Mouse (Mus musculus) kidney, embryonic 16.5 days (tissue): ENCODE data around the gene Skap1. TPM values are rescaled to one million over a fixed set of nuclear protein-coding genes. Genes with fewer than 3 reads are reported as not detected.

Experiments
- ATAC-seq: fragments of 200-750 bp; cut with Nextera tagmentation; 2 replicates; pipeline ENCODE4 v1.8.0; 2017; ENCODE audit warnings: moderate TSS enrichment; ENCODE audit not compliant: low FRiP score, low TSS enrichment
- H3K27ac ChIP-seq: fragments of 300-500 bp; sonication (generic); 2 replicates; pipeline ENCODE4 v1.5.1; 2014; ENCODE audit warnings: low read length
- H3K27me3 ChIP-seq: fragments of 300-500 bp; sonication (generic); 2 replicates; pipeline ENCODE4 v1.6.1; 2014; ENCODE audit warnings: low read length, control low read depth, mixed read lengths; ENCODE audit not compliant: insufficient read depth
- H3K36me3 ChIP-seq: fragments of 300-500 bp; sonication (generic); 2 replicates; pipeline ENCODE4 v1.6.1; 2014; ENCODE audit warnings: low read length, control low read depth, mixed read lengths; ENCODE audit not compliant: insufficient read depth
- H3K4me1 ChIP-seq: fragments of 300-500 bp; sonication (generic); 2 replicates; pipeline ENCODE4 v1.6.1; 2014; ENCODE audit warnings: low read length, control low read depth, mixed read lengths; ENCODE audit not compliant: insufficient read depth
- H3K4me2 ChIP-seq: fragments of 300-500 bp; sonication (generic); replicated peaks from 2 replicates; pipeline ENCODE4 v1.6.1; 2014; ENCODE audit warnings: low read depth, low read length
- H3K4me3 ChIP-seq: fragments of 300-500 bp; sonication (generic); 2 replicates; pipeline ENCODE4 v1.5.1; 2014; ENCODE audit warnings: mild to moderate bottlenecking, low read length
- H3K9ac ChIP-seq: fragments of 300-500 bp; sonication (generic); replicated peaks from 2 replicates; pipeline ENCODE4 v1.6.1; 2014; ENCODE audit warnings: low read length
- H3K9me3 ChIP-seq: fragments of 300-500 bp; sonication (generic); 2 replicates; pipeline ENCODE4 v1.6.1; 2016; ENCODE audit warnings: low read length, control low read depth
- WGBS: fragments of 180-500 bp; shearing (Covaris S2); extraction: QIAGEN DNeasy Blood & Tissue Kit; methylation state at CpG from one replicate; pipeline ENCODE4 v1.1.7; 2014; 5-methylcytosine and 5-hydroxymethylcytosine counted together
- polyA plus RNA-seq: library from polyadenylated mRNA; unstranded; fragments of >200 nt; fragmentation: Nextera tagmentation; extraction: Ambion mirVana; gene quantifications from 2 replicates; pipeline ENCODE4 v1.2.1, GENCODE M21; 2015

Skap1 gene
- polyA plus RNA-seq, 1 experiment from 2014 or later = 10.1 TPM

DNA sequence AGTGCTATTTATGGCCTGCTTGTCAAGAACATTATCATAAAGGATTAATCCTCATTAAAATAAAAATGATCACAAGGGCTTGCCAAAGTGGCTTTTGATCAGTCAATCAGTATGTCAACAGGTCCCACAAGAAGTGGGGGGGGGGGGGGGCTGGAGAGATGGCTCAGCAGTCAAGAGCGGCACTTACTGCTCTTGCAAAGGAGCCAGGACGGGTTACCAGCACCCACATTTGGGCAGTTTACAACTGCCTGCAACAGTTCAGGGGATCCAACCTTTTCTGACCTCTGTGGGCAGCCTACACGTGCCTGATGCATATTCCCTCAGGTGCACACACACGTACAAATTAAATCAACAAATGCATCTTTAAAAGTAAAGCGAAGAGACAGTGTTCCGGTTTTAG lies 141.1 kb downstream of the Skap1 start:
- no peaks in the 10 kb centered on the region for H3K27me3 ChIP-seq
- no peaks in the 10 kb centered on the region for H3K9me3 ChIP-seq
- ATAC-seq = no peak
- no peaks in the 10 kb centered on the region for H3K36me3 ChIP-seq
- no peak overlapping the region for H3K4me3 ChIP-seq
- no peak overlapping the region for H3K27ac ChIP-seq
- WGBS = 79% methylated on average over 6 of the region's 6 CpGs
- no peak overlapping the region for H3K4me2 ChIP-seq
- H3K4me1 ChIP-seq = peaks cover 12% of the 10 kb centered on the region
- H3K9ac ChIP-seq = no peak overlapping the region

DNA sequence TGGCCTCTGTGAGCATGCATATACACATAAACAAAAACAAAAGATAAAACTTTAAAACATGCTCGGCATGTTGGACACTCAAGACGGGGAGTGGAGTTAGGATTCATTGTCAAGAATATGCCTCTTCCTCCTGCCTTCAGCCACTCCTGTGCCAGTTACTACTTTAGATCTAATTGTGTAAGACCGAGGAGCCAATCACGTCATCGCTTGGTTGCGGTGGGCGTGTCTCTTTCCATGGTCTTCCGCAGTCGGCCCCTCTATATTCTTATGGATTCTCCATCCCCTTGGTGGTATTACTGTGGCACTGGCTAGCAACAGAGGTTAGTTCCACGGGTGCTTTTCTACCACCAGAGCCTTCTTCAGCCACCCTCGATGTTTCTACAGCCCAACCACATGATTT lies 148.2 kb downstream of the Skap1 start:
- H3K27me3 ChIP-seq = no peaks in the 10 kb centered on the region
- no peak overlapping the region for H3K9ac ChIP-seq
- no peaks in the 10 kb centered on the region for H3K9me3 ChIP-seq
- H3K4me3 ChIP-seq = no peak overlapping the region
- H3K4me2 ChIP-seq = no peak overlapping the region
- H3K36me3 ChIP-seq = no peaks in the 10 kb centered on the region
- H3K4me1 ChIP-seq = no peaks in the 10 kb centered on the region
- WGBS = 88% methylated on average over 11 of the region's 11 CpGs
- ATAC-seq = no peak
- H3K27ac ChIP-seq = no peak overlapping the region

GRCm38 (mm10) chr11:96616792-96617191 lies 152.4 kb downstream of the Skap1 start:
- WGBS = 47% methylated on average over 5 of the region's 5 CpGs
- no peaks in the 10 kb centered on the region for H3K9me3 ChIP-seq
- no peak overlapping the region for H3K9ac ChIP-seq
- H3K27me3 ChIP-seq = no peaks in the 10 kb centered on the region
- peaks cover 18% of the 10 kb centered on the region; the same call in 1 of the 2 replicates for H3K4me1 ChIP-seq
- ATAC-seq = no peak
- no peak overlapping the region for H3K4me2 ChIP-seq
- no peaks in the 10 kb centered on the region for H3K36me3 ChIP-seq
- H3K27ac ChIP-seq = peak overlapping the region; percentile 53; the same call in 1 of the 2 replicates
- no peak overlapping the region for H3K4me3 ChIP-seq

DNA sequence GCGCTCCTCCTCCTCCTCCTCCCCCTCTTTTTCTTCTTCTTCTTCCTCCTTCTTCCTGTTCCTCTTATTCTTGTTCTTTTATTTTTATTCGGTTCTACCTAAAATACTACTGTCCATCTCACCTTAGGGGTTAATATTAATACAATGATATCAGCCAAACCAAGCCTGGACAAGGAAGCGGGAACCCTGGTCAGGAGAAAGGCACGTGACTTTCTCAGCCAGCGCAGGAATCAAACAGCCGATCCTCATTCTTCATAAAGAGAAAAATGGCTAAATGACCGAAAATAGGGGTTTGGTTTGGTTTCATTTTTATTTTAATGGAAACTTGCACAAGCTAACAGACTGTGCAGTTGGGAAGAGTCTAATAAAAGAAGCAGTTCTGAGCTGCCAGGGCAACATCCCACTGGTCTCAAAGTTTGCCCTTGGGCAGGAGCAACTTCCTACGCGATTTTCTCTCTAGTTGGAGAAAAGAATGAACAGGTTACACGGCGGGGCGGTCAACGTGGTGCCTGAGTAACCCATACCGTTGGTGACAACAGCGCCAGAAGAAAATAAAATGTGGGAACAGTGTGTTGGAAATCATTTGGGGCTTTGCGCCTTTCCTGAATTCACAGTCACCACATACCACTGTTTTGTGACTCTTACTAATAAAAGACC lies 154.5 kb downstream of the Skap1 start:
- Histone ChIP-seq H3K27me3 (no peaks in the 10 kb centered on the region; the same call in 1 of the 2 replicates), H3K36me3 (no peaks in the 10 kb centered on the region), H3K4me2 (peak overlapping the region; percentile 42), H3K9me3 (no peaks in the 10 kb centered on the region), H3K4me3 (no peak overlapping the region), H3K27ac (peak overlapping the region; percentile 76), H3K4me1 (peaks cover 31% of the 10 kb centered on the region; the same call in 1 of the 2 replicates), H3K9ac (peak overlapping the region; percentile 56)
- no peak for ATAC-seq
- WGBS = 61% methylated on average over 16 of the region's 16 CpGs

GRCm38 (mm10) chr11:96619576-96619975 lies 155.2 kb downstream of the Skap1 start:
- no peaks in the 10 kb centered on the region for H3K9me3 ChIP-seq
- 43% methylated on average over 5 of the region's 5 CpGs for WGBS
- H3K9ac ChIP-seq = peak overlapping the region; percentile 56
- no peak for ATAC-seq
- H3K27ac ChIP-seq = peak overlapping the region; percentile 76
- no peaks in the 10 kb centered on the region; the same call in 1 of the 2 replicates for H3K27me3 ChIP-seq
- H3K4me3 ChIP-seq = no peak overlapping the region
- no peaks in the 10 kb centered on the region for H3K36me3 ChIP-seq
- peaks cover 31% of the 10 kb centered on the region; the same call in 1 of the 2 replicates for H3K4me1 ChIP-seq
- peak overlapping the region; percentile 42 for H3K4me2 ChIP-seq

DNA sequence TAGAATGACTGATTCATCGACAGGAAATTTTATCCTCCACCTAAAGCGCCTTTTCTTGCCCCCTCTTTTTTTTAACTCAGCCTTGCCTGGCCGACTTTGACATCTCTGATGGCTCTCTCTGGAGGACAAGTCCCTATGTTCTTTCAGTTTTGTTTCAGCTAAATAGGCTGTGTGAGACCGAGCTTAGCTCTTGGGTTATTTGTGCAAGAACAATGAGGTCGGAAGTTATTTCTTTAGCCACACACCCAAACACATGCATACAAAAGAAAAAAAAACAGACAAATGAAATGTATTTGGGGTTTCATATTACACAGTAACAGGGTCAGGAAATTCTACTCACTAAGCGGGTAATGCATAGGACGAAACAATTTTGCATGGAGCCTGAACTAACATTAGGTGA lies 155.6 kb downstream of the Skap1 start:
- H3K4me3 ChIP-seq = peak overlapping the region; percentile 3; the same call in 1 of the 2 replicates
- peak overlapping the region; percentile 76 for H3K27ac ChIP-seq
- peak overlapping the region; percentile 56 for H3K9ac ChIP-seq
- H3K27me3 ChIP-seq = no peaks in the 10 kb centered on the region; the same call in 1 of the 2 replicates
- ATAC-seq = no peak
- no peaks in the 10 kb centered on the region for H3K9me3 ChIP-seq
- WGBS = 26% methylated on average over 7 of the region's 7 CpGs
- peak overlapping the region; percentile 42 for H3K4me2 ChIP-seq
- H3K4me1 ChIP-seq = peaks cover 31% of the 10 kb centered on the region; the same call in 1 of the 2 replicates
- H3K36me3 ChIP-seq = no peaks in the 10 kb centered on the region

DNA sequence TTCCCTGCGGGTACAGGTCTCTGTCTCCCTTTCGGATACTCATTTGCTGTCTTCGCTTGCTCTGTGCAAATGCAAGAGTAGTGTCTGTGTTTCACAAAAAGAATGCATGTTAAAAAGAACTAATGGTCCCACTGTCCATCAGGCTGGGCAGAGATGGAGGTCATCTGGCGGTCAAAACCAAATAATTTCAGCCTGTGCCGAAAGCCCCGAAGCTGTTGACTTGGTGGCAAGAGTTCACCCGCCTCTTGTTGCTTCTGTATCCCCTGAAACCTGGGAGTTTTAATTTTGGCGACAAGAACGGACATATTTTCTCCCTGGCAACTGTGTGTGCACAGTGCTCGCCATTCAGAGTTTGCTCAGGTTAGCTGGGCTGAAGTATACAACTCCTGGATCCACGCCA lies 156.3 kb downstream of the Skap1 start:
- Histone ChIP-seq H3K4me1 (peaks cover 31% of the 10 kb centered on the region; the same call in 1 of the 2 replicates), H3K4me3 (no peak overlapping the region), H3K36me3 (no peaks in the 10 kb centered on the region), H3K27ac (peak overlapping the region; percentile 51), H3K27me3 (no peaks in the 10 kb centered on the region; the same call in 1 of the 2 replicates), H3K4me2 (peak overlapping the region; percentile 39), H3K9me3 (no peaks in the 10 kb centered on the region), H3K9ac (peak overlapping the region; percentile 54)
- ATAC-seq = no peak
- WGBS = 45% methylated on average over 11 of the region's 11 CpGs

GRCm38 (mm10) chr11:96621167-96621566 lies 156.8 kb downstream of the Skap1 start:
- no peak for ATAC-seq
- H3K4me3 ChIP-seq = no peak overlapping the region
- H3K27ac ChIP-seq = no peak overlapping the region
- H3K36me3 ChIP-seq = no peaks in the 10 kb centered on the region
- peaks cover 3% of the 10 kb centered on the region; the same call in 1 of the 2 replicates for H3K27me3 ChIP-seq
- H3K9ac ChIP-seq = peak overlapping the region; percentile 54
- H3K9me3 ChIP-seq = no peaks in the 10 kb centered on the region
- H3K4me2 ChIP-seq = peak overlapping the region; percentile 39
- peaks cover 34% of the 10 kb centered on the region; the same call in 1 of the 2 replicates for H3K4me1 ChIP-seq
- WGBS = 17% methylated on average over 4 of the region's 4 CpGs

DNA sequence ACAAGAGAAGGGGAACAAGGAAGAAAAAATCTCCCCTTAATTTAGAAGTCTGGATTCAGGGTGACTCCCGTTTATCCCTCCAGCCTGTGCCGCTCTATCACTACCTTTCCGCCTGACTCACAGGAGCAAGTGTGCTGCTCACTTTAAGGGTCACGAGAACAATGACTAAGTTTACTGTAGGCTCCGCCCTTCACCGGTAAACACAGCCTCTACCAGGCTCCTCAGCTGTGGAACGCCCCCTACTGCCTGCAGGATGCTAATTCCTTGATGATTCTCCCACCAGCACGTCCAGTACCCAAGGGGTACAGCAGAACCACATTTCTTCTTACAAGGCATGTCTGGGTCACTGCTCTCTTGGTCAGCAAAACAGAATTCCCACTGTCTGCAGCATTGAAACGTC lies 158.4 kb downstream of the Skap1 start:
- Histone ChIP-seq H3K36me3 (no peaks in the 10 kb centered on the region), H3K9ac (peak overlapping the region; percentile 55), H3K9me3 (no peaks in the 10 kb centered on the region), H3K27ac (peak overlapping the region; percentile 53; the same call in 1 of the 2 replicates), H3K4me2 (peak overlapping the region; percentile 46), H3K4me1 (peaks cover 38% of the 10 kb centered on the region), H3K4me3 (no peak overlapping the region), H3K27me3 (peaks cover 3% of the 10 kb centered on the region; the same call in 1 of the 2 replicates)
- WGBS = 13% methylated on average over 9 of the region's 9 CpGs
- peak; percentile 73; the same call in 1 of the 2 replicates for ATAC-seq

DNA sequence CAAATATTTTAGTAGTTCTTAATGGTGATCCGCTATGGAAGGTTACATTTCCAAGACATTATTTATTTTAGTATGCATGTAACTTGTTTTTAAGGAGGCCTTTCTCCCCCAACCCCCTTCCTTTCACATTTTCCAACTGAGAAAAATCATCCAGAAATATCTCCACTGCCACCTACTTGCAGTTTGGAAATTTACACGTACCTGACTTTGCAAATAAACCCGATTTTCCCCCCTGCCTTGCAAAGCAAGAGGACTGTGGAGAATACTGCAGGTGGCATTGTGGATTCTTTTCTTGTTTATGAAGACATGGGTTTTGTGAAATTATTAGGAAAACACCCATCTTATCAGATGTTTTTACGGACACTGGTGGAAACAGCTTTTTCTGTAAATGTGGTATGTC lies 160.0 kb downstream of the Skap1 start:
- Histone ChIP-seq H3K27me3 (peaks cover 3% of the 10 kb centered on the region; the same call in 1 of the 2 replicates), H3K4me3 (no peak overlapping the region), H3K9ac (no peak overlapping the region), H3K4me1 (peaks cover 33% of the 10 kb centered on the region), H3K36me3 (no peaks in the 10 kb centered on the region), H3K4me2 (no peak overlapping the region; the same call in 1 of the 2 replicates), H3K27ac (no peak overlapping the region), H3K9me3 (no peaks in the 10 kb centered on the region)
- WGBS = 30% methylated on average over 4 of the region's 4 CpGs
- ATAC-seq = no peak
